Mouse (Mus musculus) gastrocnemius, postnatal 10 days (tissue): Measurements from ENCODE around the gene Apela. TPM values are rescaled to one million over a fixed set of nuclear protein-coding genes. Genes with fewer than 3 reads are reported as not detected.
A peak's percentile ranks its signal among the peaks of the same experiment; 100 is the strongest.
"Not testable (repeated sequence)": the region's sequence is repeated elsewhere in the genome, so short reads cannot be mapped to it uniquely, and the experiment has no call there.

ENCODE experiments used
- DNase-seq: peaks from one replicate; pipeline ENCODE4 v3.0.0; 2021; ENCODE audit warnings: mixed read lengths
- total RNA-seq, 2 experiments: library from RNA; stranded (reverse); gene quantifications; 2 replicates each; pipeline ENCODE4 v1.2.3; 2021

The Apela gene
- total RNA-seq, 2 experiments from 2014 or later, result not detected

- peak; percentile 58 for DNase-seq
These were observed 14.7 kb downstream of the Apela start for GRCm38 (mm10) chr8:65022485-65022884.

GRCm38 (mm10) chr8:65018423-65018822 is 18.7 kb downstream of the Apela start, which contains the start of the genes Trim61 and Trim60:
Gene Trim61 (minus strand): TSS chr8:65018523.
Gene Trim60 (minus strand): TSS chr8:65018584.
- no peak for DNase-seq

DNA sequence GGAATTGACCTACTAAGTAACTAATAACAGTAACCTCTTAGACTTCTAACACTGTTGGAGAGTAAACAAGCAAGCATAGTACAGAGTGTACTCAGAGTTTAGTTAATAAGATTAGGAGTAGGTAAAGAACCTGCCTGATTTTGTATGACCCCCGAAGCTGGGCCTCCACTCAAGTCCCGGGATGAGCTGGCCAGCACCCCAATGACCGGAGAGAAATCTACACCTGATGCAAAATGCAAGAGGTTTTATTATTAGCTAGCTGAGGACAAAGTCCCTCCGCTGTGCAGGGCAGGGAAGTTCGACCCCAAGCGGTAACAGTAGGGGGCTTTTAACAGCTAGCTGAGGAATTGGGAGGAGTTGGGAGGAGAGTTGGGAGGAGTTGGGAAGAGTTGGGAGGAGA is 29.5 kb downstream of the Apela start:
- DNase-seq, result not testable (repeated sequence)

- DNase-seq, result no peak
These were observed 38.2 kb downstream of the Apela start for GRCm38 (mm10) chr8:64998806-64999365.

DNA sequence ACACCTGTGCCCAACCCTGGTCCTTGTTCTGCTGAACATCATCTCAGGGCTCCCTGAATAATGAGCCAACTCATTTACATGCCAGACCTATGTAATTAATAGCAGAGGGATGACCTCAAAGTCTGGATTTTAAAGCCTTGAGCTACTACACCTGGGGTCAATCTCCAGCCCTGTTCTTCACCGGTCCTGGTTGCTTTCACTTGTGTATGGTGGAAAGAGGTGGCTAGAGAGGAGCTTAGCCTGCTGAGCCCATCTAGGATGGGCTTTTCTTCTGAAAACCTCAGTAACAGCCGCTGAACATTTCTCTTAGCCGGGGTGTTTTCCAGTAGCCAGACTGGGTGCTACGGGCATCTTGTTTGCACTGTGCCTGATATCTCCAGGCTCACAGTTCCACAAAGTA is 49.4 kb downstream of the Apela start, which contains the start of gene Trim75:
Gene Trim75 (minus strand): TSS at position 101 of the 400 bp plus-strand sequence.
- DNase-seq, result no peak

DNA sequence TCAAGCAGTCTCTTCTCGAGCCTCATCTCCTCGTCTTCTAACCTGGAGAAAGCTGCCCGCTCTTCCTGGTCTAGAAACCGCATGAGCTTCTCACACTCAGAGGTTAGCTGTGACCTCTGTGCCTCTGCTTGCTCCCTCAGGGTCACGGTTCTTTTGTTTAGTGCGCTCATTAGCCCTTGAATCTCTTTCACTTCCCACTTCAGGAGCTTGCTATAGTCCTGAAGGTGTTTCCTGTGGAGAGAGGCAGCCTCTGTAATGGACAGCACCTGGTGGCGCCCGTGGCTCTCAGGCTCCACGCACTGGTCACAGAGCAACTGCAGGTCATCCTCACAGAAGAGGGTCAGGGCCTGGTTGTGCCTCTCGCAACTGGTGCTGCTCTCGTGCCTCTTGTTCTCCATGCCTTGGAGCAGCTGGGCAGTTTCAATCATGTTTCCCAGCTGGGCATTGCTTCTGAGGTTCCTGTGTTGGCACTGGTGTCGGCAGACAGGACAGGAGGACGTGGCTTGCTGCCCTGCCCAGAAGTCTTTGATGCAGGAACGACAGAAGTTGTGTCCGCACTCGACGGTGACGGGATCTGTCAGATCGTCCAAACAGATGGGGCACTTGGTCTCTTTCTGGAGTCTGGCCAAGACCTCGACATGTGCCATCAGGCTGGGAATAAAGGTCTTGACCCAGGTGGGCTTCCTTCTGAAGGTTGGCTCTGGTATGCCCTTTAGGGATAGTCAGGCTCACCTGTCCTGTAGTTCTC is 53.8 kb downstream of the Apela start:
- no peak for DNase-seq

Other genes with a start within 250 kb of the Apela start
- gene Klhl2, start 187.3 kb downstream of the Apela start, total RNA-seq, result 1 to 10 TPM; 7.1 to 7.3 TPM
- gene Tmem192, start 90.2 kb downstream of the Apela start, total RNA-seq, result 10 to 100 TPM; 11.9 to 13.4 TPM
- not detected for gene Trim75, start 49.5 kb downstream of the Apela start, total RNA-seq
- not detected for gene Trim61, start 18.8 kb downstream of the Apela start, total RNA-seq
- gene Trim60, start 18.8 kb downstream of the Apela start, total RNA-seq, result not detected
- gene Gm10663, start 37.7 kb upstream of the Apela start, total RNA-seq, result not detected
- gene BC030870, start 92.2 kb upstream of the Apela start, total RNA-seq, result not detected